Mouse (Mus musculus) lung, embryonic 14.5 days (tissue): ENCODE measurements around the gene Bcl2l1. TPM values are rescaled to one million over a fixed set of nuclear protein-coding genes. Genes with fewer than 3 reads are reported as not detected.

Source experiments
- ATAC-seq: fragments of 200-750 bp; cut with Nextera tagmentation; 2 replicates; pipeline ENCODE4 v1.8.0; 2017; ENCODE audit warnings: mild to moderate bottlenecking, moderate TSS enrichment, moderate library complexity; ENCODE audit not compliant: insufficient read depth
- DNase-seq: peaks from one replicate; pipeline ENCODE4 v3.0.0-alpha.2; 2015
- H3K27ac ChIP-seq: fragments of 300-500 bp; sonication (generic); 2 replicates; pipeline ENCODE4 v1.5.1; 2014; ENCODE audit warnings: low read depth, mild to moderate bottlenecking, moderate library complexity
- H3K27me3 ChIP-seq: fragments of 300-500 bp; sonication (generic); 2 replicates; pipeline ENCODE4 v1.6.1; 2014; ENCODE audit warnings: low read length, control low read depth; ENCODE audit not compliant: insufficient read depth
- H3K36me3 ChIP-seq: fragments of 300-500 bp; sonication (generic); 2 replicates; pipeline ENCODE4 v1.6.1; 2014; ENCODE audit warnings: control low read depth; ENCODE audit not compliant: insufficient read depth
- H3K4me1 ChIP-seq: fragments of 300-500 bp; sonication (generic); 2 replicates; pipeline ENCODE4 v1.6.1; 2014; ENCODE audit warnings: antibody characterized with exemption, control low read depth; ENCODE audit not compliant: insufficient read depth
- H3K4me2 ChIP-seq: fragments of 300-500 bp; sonication (generic); 2 replicates; pipeline ENCODE4 v1.6.1; 2014; ENCODE audit warnings: mild to moderate bottlenecking
- H3K4me3 ChIP-seq: fragments of 300-500 bp; sonication (generic); 2 replicates; pipeline ENCODE4 v1.5.1; 2014; ENCODE audit warnings: low read depth, low read length
- H3K9ac ChIP-seq: fragments of 300-500 bp; sonication (generic); 2 replicates; pipeline ENCODE4 v1.6.1; 2014
- H3K9me3 ChIP-seq: fragments of 300-500 bp; sonication (generic); 2 replicates; pipeline ENCODE4 v1.6.1; 2016; ENCODE audit warnings: low read depth, low read length, control low read depth
- CTCF ChIP-seq: IDR thresholded peaks from 2 replicates; pipeline ENCODE4 v1.5.1; 2016; ENCODE audit warnings: antibody characterized with exemption, low read depth
- WGBS: fragments of 180-500 bp; shearing (Covaris S2); extraction: QIAGEN DNeasy Blood & Tissue Kit; methylation state at CpG from one replicate; pipeline ENCODE4 v1.1.7; 2014; 5-methylcytosine and 5-hydroxymethylcytosine counted together
- polyA plus RNA-seq: library from polyadenylated mRNA; unstranded; fragments of >200 nt; fragmentation: Nextera tagmentation; extraction: Ambion mirVana; gene quantifications from 2 replicates; pipeline ENCODE4 v1.2.1, GENCODE M21; 2014

Bcl2l1 gene
- polyA plus RNA-seq, 1 experiment from 2014 or later, result 102 TPM

GRCm38 (mm10) chr2:152818679-152819078, 12.8 kb downstream of the Bcl2l1 start:
- no peak for TF ChIP-seq CTCF
- H3K4me1 ChIP-seq, result peaks cover 42% of the 10 kb centered on the region

GRCm38 (mm10) chr2:152817596-152818291, 13.8 kb downstream of the Bcl2l1 start:
- H3K36me3 ChIP-seq, result peaks cover 11% of the 10 kb centered on the region
- peak overlapping the region; percentile 85 for H3K27ac ChIP-seq
- no peaks in the 10 kb centered on the region for H3K27me3 ChIP-seq
- H3K4me3 ChIP-seq, result no peak overlapping the region
- H3K9me3 ChIP-seq, result no peaks in the 10 kb centered on the region
- no peak for TF ChIP-seq CTCF
- 20% methylated on average over 6 of the region's 6 CpGs for WGBS
- peak overlapping the region; percentile 11 for H3K9ac ChIP-seq
- peaks cover 42% of the 10 kb centered on the region for H3K4me1 ChIP-seq
- DNase-seq, result peak; percentile 70
- peak; percentile 39; the same call in 1 of the 2 replicates for ATAC-seq
- peak overlapping the region; percentile 27 for H3K4me2 ChIP-seq

More at GRCm38 (mm10) chr2:152818679-152819078, 12.8 kb downstream of the Bcl2l1 start:
- Histone ChIP-seq H3K9ac (no peak overlapping the region), H3K4me3 (no peak overlapping the region), H3K27me3 (no peaks in the 10 kb centered on the region), H3K4me2 (no peak overlapping the region), H3K36me3 (peaks cover 11% of the 10 kb centered on the region), H3K27ac (peak overlapping the region; percentile 85; the same call in 1 of the 2 replicates), H3K9me3 (no peaks in the 10 kb centered on the region)
- WGBS, result 75% methylated on average over 5 of the region's 5 CpGs
- ATAC-seq, result no peak
- no peak for DNase-seq

- Histone ChIP-seq H3K9me3 (no peaks in the 10 kb centered on the region), H3K4me1 (peaks cover 44% of the 10 kb centered on the region), H3K4me3 (no peak overlapping the region), H3K36me3 (peaks cover 15% of the 10 kb centered on the region), H3K9ac (no peak overlapping the region; the same call in 1 of the 2 replicates), H3K27ac (peak overlapping the region; percentile 85), H3K4me2 (no peak overlapping the region; the same call in none of the 2 replicates), H3K27me3 (no peaks in the 10 kb centered on the region)
- 79% methylated on average over 3 of the region's 3 CpGs for WGBS
- no peak for TF ChIP-seq CTCF
- DNase-seq (no peak), ATAC-seq (no peak)
Observed at GRCm38 (mm10) chr2:152816657-152817348, 14.7 kb downstream of the Bcl2l1 start.

GRCm38 (mm10) chr2:152815879-152816656, 15.5 kb downstream of the Bcl2l1 start:
- no peaks in the 10 kb centered on the region for H3K9me3 ChIP-seq
- ATAC-seq, result no peak
- no peak overlapping the region for H3K9ac ChIP-seq
- 63% methylated on average over 7 of the region's 7 CpGs for WGBS
- H3K27me3 ChIP-seq, result no peaks in the 10 kb centered on the region
- no peak overlapping the region for H3K4me2 ChIP-seq
- H3K27ac ChIP-seq, result peak overlapping the region; percentile 85
- H3K4me1 ChIP-seq, result peaks cover 37% of the 10 kb centered on the region
- no peak for DNase-seq
- H3K36me3 ChIP-seq, result peaks cover 15% of the 10 kb centered on the region
- H3K4me3 ChIP-seq, result no peak overlapping the region
- TF ChIP-seq CTCF, result no peak

- Histone ChIP-seq H3K27ac (peak overlapping the region; percentile 33; the same call in 1 of the 2 replicates), H3K36me3 (peaks cover 15% of the 10 kb centered on the region), H3K27me3 (no peaks in the 10 kb centered on the region), H3K4me1 (peaks cover 32% of the 10 kb centered on the region), H3K4me2 (no peak overlapping the region), H3K4me3 (no peak overlapping the region), H3K9ac (no peak overlapping the region), H3K9me3 (no peaks in the 10 kb centered on the region)
- ATAC-seq (0 out of 2 replicates have a peak, but pooled peaks have one; percentile 23), DNase-seq (no peak)
- 60% methylated on average over 6 of the region's 6 CpGs for WGBS
- no peak for TF ChIP-seq CTCF
Observed at GRCm38 (mm10) chr2:152814213-152814874, 17.2 kb downstream of the Bcl2l1 start.

GRCm38 (mm10) chr2:152813232-152813631, 18.3 kb downstream of the Bcl2l1 start:
- Histone ChIP-seq H3K4me1 (peaks cover 29% of the 10 kb centered on the region), H3K36me3 (peaks cover 7% of the 10 kb centered on the region; the same call in 1 of the 2 replicates), H3K4me3 (no peak overlapping the region), H3K9me3 (no peaks in the 10 kb centered on the region), H3K27me3 (no peaks in the 10 kb centered on the region), H3K9ac (no peak overlapping the region), H3K27ac (no peak overlapping the region), H3K4me2 (no peak overlapping the region)
- no peak for ATAC-seq
- no peak for TF ChIP-seq CTCF
- no peak for DNase-seq
- 92% methylated on average over 1 of the region's 1 CpGs for WGBS
